Mouse (Mus musculus) liver, embryonic 13.5 days (tissue): ENCODE results near the gene Ndufa13. TPM values are rescaled to one million over a fixed set of nuclear protein-coding genes. Genes with fewer than 3 reads are reported as not detected.

Source experiments
- ATAC-seq: fragments of 200-750 bp; cut with Nextera tagmentation; 2 replicates; pipeline ENCODE4 v1.8.0; 2017; ENCODE audit warnings: low read depth, mild to moderate bottlenecking, moderate number of reproducible peaks, moderate library complexity
- DNase-seq: peaks from one replicate; pipeline ENCODE4 v3.0.0; 2022
- H3K27ac ChIP-seq: fragments of 300-500 bp; sonication (generic); 2 replicates; pipeline ENCODE4 v1.5.1; 2015; ENCODE audit warnings: moderate library complexity, mild to moderate bottlenecking, inconsistent platforms
- H3K27me3 ChIP-seq: fragments of 300-500 bp; sonication (generic); 2 replicates; pipeline ENCODE4 v1.6.1; 2015; ENCODE audit warnings: mild to moderate bottlenecking, inconsistent platforms
- H3K36me3 ChIP-seq: fragments of 300-500 bp; sonication (generic); 2 replicates; pipeline ENCODE4 v1.6.1; 2015; ENCODE audit warnings: mild to moderate bottlenecking, inconsistent platforms
- H3K4me1 ChIP-seq: fragments of 300-500 bp; sonication (generic); replicated peaks from 2 replicates; pipeline ENCODE4 v1.6.1; 2015; ENCODE audit warnings: inconsistent platforms
- H3K4me2 ChIP-seq: fragments of 300-500 bp; sonication (generic); 2 replicates; pipeline ENCODE4 v1.6.1; 2015; ENCODE audit warnings: inconsistent platforms, mild to moderate bottlenecking, moderate library complexity
- H3K4me3 ChIP-seq: fragments of 300-500 bp; sonication (generic); replicated peaks from 2 replicates; pipeline ENCODE4 v1.5.1; 2015; ENCODE audit warnings: mild to moderate bottlenecking, inconsistent platforms
- H3K9ac ChIP-seq: fragments of 300-500 bp; sonication (generic); 2 replicates; pipeline ENCODE4 v1.6.1; 2015; ENCODE audit warnings: mild to moderate bottlenecking, inconsistent platforms
- H3K9me3 ChIP-seq: fragments of 300-500 bp; sonication (generic); replicated peaks from 2 replicates; pipeline ENCODE4 v1.6.1; 2016; ENCODE audit warnings: inconsistent platforms
- WGBS: fragments of 180-500 bp; shearing (Covaris S2); methylation state at CpG from one replicate; pipeline ENCODE4 v1.1.7; 2015; ENCODE audit not compliant: insufficient replicate concordance; 5-methylcytosine and 5-hydroxymethylcytosine counted together
- polyA plus RNA-seq: library from polyadenylated mRNA; unstranded; fragments of >200 nt; fragmentation: Nextera tagmentation; extraction: Ambion mirVana; gene quantifications from 2 replicates; pipeline ENCODE4 v1.2.1, GENCODE M21; 2015

The Ndufa13 gene
- polyA plus RNA-seq, 1 experiment from 2014 or later, result 114 TPM

- Histone ChIP-seq H3K4me2 (no peak overlapping the region), H3K27ac (no peak overlapping the region), H3K27me3 (no peaks in the 10 kb centered on the region), H3K9me3 (no peaks in the 10 kb centered on the region), H3K4me3 (no peak overlapping the region), H3K36me3 (peaks cover 58% of the 10 kb centered on the region), H3K9ac (no peak overlapping the region), H3K4me1 (peaks cover 43% of the 10 kb centered on the region)
- WGBS, result 32% methylated on average over 2 of the region's 2 CpGs
- ATAC-seq (no peak), DNase-seq (no peak)
Observed at GRCm38 (mm10) chr8:69933811-69934210, 31.5 kb upstream of the Ndufa13 start.

- peaks cover 59% of the 10 kb centered on the region for H3K4me1 ChIP-seq
- no peak overlapping the region for H3K4me3 ChIP-seq
- no peak overlapping the region for H3K27ac ChIP-seq
- H3K4me2 ChIP-seq, result no peak overlapping the region
- peaks cover 35% of the 10 kb centered on the region for H3K36me3 ChIP-seq
- DNase-seq (no peak), ATAC-seq (no peak)
- H3K9ac ChIP-seq, result no peak overlapping the region
- no peaks in the 10 kb centered on the region for H3K27me3 ChIP-seq
- no peaks in the 10 kb centered on the region for H3K9me3 ChIP-seq
Observed at GRCm38 (mm10) chr8:69926901-69927300, 24.5 kb upstream of the Ndufa13 start.

GRCm38 (mm10) chr8:69923986-69924385, 21.6 kb upstream of the Ndufa13 start:
- peaks cover 88% of the 10 kb centered on the region for H3K4me1 ChIP-seq
- ATAC-seq (peak; percentile 54), DNase-seq (no peak)
- peak overlapping the region; percentile 34; the same call in 1 of the 2 replicates for H3K9ac ChIP-seq
- H3K27me3 ChIP-seq, result no peaks in the 10 kb centered on the region
- H3K4me3 ChIP-seq, result no peak overlapping the region
- 6% methylated on average over 1 of the region's 1 CpGs for WGBS
- H3K27ac ChIP-seq, result peak overlapping the region; percentile 87
- H3K9me3 ChIP-seq, result no peaks in the 10 kb centered on the region
- H3K36me3 ChIP-seq, result peaks cover 30% of the 10 kb centered on the region
- peak overlapping the region; percentile 33 for H3K4me2 ChIP-seq

- H3K4me3 ChIP-seq, result no peak overlapping the region
Observed at GRCm38 (mm10) chr8:69921141-69921540, 18.8 kb upstream of the Ndufa13 start.

GRCm38 (mm10) chr8:69919876-69920662, 17.7 kb upstream of the Ndufa13 start:
- H3K27ac ChIP-seq, result peak overlapping the region; percentile 87
- H3K4me2 ChIP-seq, result peak overlapping the region; percentile 55
- peak overlapping the region; percentile 61 for H3K9ac ChIP-seq

More at GRCm38 (mm10) chr8:69921141-69921540, 18.8 kb upstream of the Ndufa13 start:
- ATAC-seq (no peak), DNase-seq (no peak)
- peak overlapping the region; percentile 55 for H3K4me2 ChIP-seq
- peak overlapping the region; percentile 87 for H3K27ac ChIP-seq
- peaks cover 24% of the 10 kb centered on the region for H3K36me3 ChIP-seq
- peaks cover 85% of the 10 kb centered on the region for H3K4me1 ChIP-seq
- H3K27me3 ChIP-seq, result no peaks in the 10 kb centered on the region
- H3K9ac ChIP-seq, result peak overlapping the region; percentile 61
- WGBS, result 91% methylated on average over 2 of the region's 2 CpGs
- no peaks in the 10 kb centered on the region for H3K9me3 ChIP-seq

GRCm38 (mm10) chr8:69919010-69919409, 16.7 kb upstream of the Ndufa13 start:
- Histone ChIP-seq H3K36me3 (peaks cover 41% of the 10 kb centered on the region), H3K27ac (peak overlapping the region; percentile 87), H3K9ac (no peak overlapping the region), H3K27me3 (no peaks in the 10 kb centered on the region), H3K4me3 (no peak overlapping the region), H3K4me1 (peaks cover 63% of the 10 kb centered on the region), H3K4me2 (no peak overlapping the region), H3K9me3 (no peaks in the 10 kb centered on the region)
- 46% methylated on average over 1 of the region's 1 CpGs for WGBS
- DNase-seq (peak; percentile 65), ATAC-seq (peak; percentile 30)

More at GRCm38 (mm10) chr8:69919876-69920662, 17.7 kb upstream of the Ndufa13 start:
- peaks cover 30% of the 10 kb centered on the region for H3K36me3 ChIP-seq
- H3K4me3 ChIP-seq, result peak overlapping the region; percentile 14; the same call in 1 of the 2 replicates
- no peaks in the 10 kb centered on the region for H3K27me3 ChIP-seq
- H3K9me3 ChIP-seq, result no peaks in the 10 kb centered on the region
- peak; percentile 70 for ATAC-seq
- peaks cover 74% of the 10 kb centered on the region for H3K4me1 ChIP-seq
- WGBS, result 26% methylated on average over 11 of the region's 11 CpGs
- peak; percentile 61 for DNase-seq

- H3K36me3 ChIP-seq, result peaks cover 46% of the 10 kb centered on the region
- ATAC-seq (no peak), DNase-seq (no peak)
- no peaks in the 10 kb centered on the region for H3K27me3 ChIP-seq
- no peaks in the 10 kb centered on the region for H3K9me3 ChIP-seq
- H3K27ac ChIP-seq, result no peak overlapping the region; the same call in 1 of the 2 replicates
- H3K4me1 ChIP-seq, result peaks cover 58% of the 10 kb centered on the region
- no peak overlapping the region for H3K4me2 ChIP-seq
- no peak overlapping the region for H3K9ac ChIP-seq
- no peak overlapping the region for H3K4me3 ChIP-seq
Observed at GRCm38 (mm10) chr8:69918506-69918905, 16.1 kb upstream of the Ndufa13 start.

GRCm38 (mm10) chr8:69915748-69916147, 13.4 kb upstream of the Ndufa13 start:
- Histone ChIP-seq H3K36me3 (peaks cover 73% of the 10 kb centered on the region), H3K4me2 (no peak overlapping the region), H3K9ac (no peak overlapping the region; the same call in 1 of the 2 replicates), H3K27ac (no peak overlapping the region), H3K4me3 (no peak overlapping the region), H3K4me1 (peaks cover 31% of the 10 kb centered on the region), H3K9me3 (no peaks in the 10 kb centered on the region), H3K27me3 (no peaks in the 10 kb centered on the region)
- DNase-seq, result no peak
- 67% methylated on average over 5 of the region's 5 CpGs for WGBS
- ATAC-seq, result no peak

GRCm38 (mm10) chr8:69914526-69914925, 12.2 kb upstream of the Ndufa13 start:
- Histone ChIP-seq H3K36me3 (peaks cover 86% of the 10 kb centered on the region), H3K9ac (no peak overlapping the region), H3K27me3 (no peaks in the 10 kb centered on the region), H3K4me3 (no peak overlapping the region), H3K9me3 (no peaks in the 10 kb centered on the region), H3K4me1 (peaks cover 18% of the 10 kb centered on the region), H3K4me2 (no peak overlapping the region), H3K27ac (no peak overlapping the region)
- DNase-seq, result no peak
- ATAC-seq, result no peak
- WGBS, result 80% methylated on average over 4 of the region's 4 CpGs

GRCm38 (mm10) chr8:69912478-69913074, 10.2 kb upstream of the Ndufa13 start:
- no peaks in the 10 kb centered on the region for H3K27me3 ChIP-seq
- no peak overlapping the region for H3K9ac ChIP-seq
- no peak for DNase-seq
- peaks cover 100% of the 10 kb centered on the region for H3K36me3 ChIP-seq
- no peak overlapping the region for H3K27ac ChIP-seq
- no peak overlapping the region for H3K4me2 ChIP-seq
- no peak for ATAC-seq
- H3K9me3 ChIP-seq, result no peaks in the 10 kb centered on the region
- no peak overlapping the region for H3K4me3 ChIP-seq
- 86% methylated on average over 12 of the region's 12 CpGs for WGBS
- H3K4me1 ChIP-seq, result no peaks in the 10 kb centered on the region; the same call in 1 of the 2 replicates

GRCm38 (mm10) chr8:69911917-69912316, 9.6 kb upstream of the Ndufa13 start:
- 88% methylated on average over 13 of the region's 13 CpGs for WGBS
- Histone ChIP-seq H3K9me3 (no peaks in the 10 kb centered on the region), H3K36me3 (peaks cover 98% of the 10 kb centered on the region), H3K9ac (no peak overlapping the region), H3K4me3 (no peak overlapping the region), H3K27me3 (no peaks in the 10 kb centered on the region), H3K4me2 (no peak overlapping the region), H3K4me1 (peaks cover under 1% of the 10 kb centered on the region; the same call in 1 of the 2 replicates), H3K27ac (no peak overlapping the region)
- ATAC-seq, result 0 out of 2 replicates have a peak, but pooled peaks have one; percentile 9
- no peak for DNase-seq
